Mouse (Mus musculus): ENCODE measurements around the gene Trim28. TPM values are rescaled to one million over a fixed set of nuclear protein-coding genes. Genes with fewer than 3 reads are reported as not detected.

Gene Trim28
- total RNA-seq, 4 experiments from 2014 or later: 223 to 300 (median 260) TPM

Other genes starting within 250 kb of the Trim28 start
- 1 to 10 TPM; 6.0 to 7.8 (median 7.3) TPM for gene Zscan18, start 195.5 kb upstream of the Trim28 start, total RNA-seq (2022)
- 10 to 100 TPM; 10.8 to 15.6 (median 13.4) TPM for gene Zfp329, start 180.3 kb upstream of the Trim28 start, total RNA-seq (2022)
- 10 to 100 TPM; 23.0 to 30.1 (median 25.8) TPM for gene Zfp110, start 164.4 kb upstream of the Trim28 start, total RNA-seq (2022)
- gene Zfp128, start 117.9 kb upstream of the Trim28 start, total RNA-seq (2022): 1 to 10 TPM; 3.5 to 6.3 (median 4.1) TPM
- 10 to 100 TPM; 12.0 to 19.1 (median 16.4) TPM for gene Zscan22, start 101.3 kb upstream of the Trim28 start, total RNA-seq (2022)
- 100 to 1,000 TPM; 901 to 965 (median 918) TPM for gene Rps5, start 76.8 kb upstream of the Trim28 start, total RNA-seq (2022)
- under 1 TPM; 0.20 to 0.38 (median 0.34) TPM for gene Rnf225, start 71.7 kb upstream of the Trim28 start, total RNA-seq (2022)
- 10 to 100 TPM; 11.9 to 15.8 (median 13.8) TPM for gene Zfp324, start 33.3 kb upstream of the Trim28 start, total RNA-seq (2022)
- gene Zfp446, start 21.3 kb upstream of the Trim28 start, total RNA-seq (2022): 10 to 100 TPM in 2 of 4 experiments, 1 to 10 TPM in 2; 6.9 to 12.6 (median 10.1) TPM
- gene Slc27a5, start 922 bp upstream of the Trim28 start, total RNA-seq (2022): under 1 TPM in 2 of 4 experiments, not detected in 2; 0.18 to 0.32 TPM
- 10 to 100 TPM; 15.2 to 19.9 (median 17.5) TPM for gene Zbtb45, start 10.9 kb downstream of the Trim28 start, total RNA-seq (2022)
- gene Chmp2a, start 35.7 kb downstream of the Trim28 start, total RNA-seq (2022): 100 to 1,000 TPM; 235 to 249 (median 240) TPM
- gene Ube2m, start 39.2 kb downstream of the Trim28 start, total RNA-seq (2022): 100 to 1,000 TPM; 168 to 169 (median 168) TPM
- gene Mzf1, start 55.6 kb downstream of the Trim28 start, total RNA-seq (2022): 1 to 10 TPM; 3.2 to 7.5 (median 5.9) TPM
- gene Vmn1r85, start 96.1 kb downstream of the Trim28 start, total RNA-seq (2022): not detected
- gene Vmn1r86, start 120.8 kb downstream of the Trim28 start, total RNA-seq (2022): not detected
- not detected for gene Vmn1r87, start 141.0 kb downstream of the Trim28 start, total RNA-seq (2022)
- gene Vmn1r88, start 160.5 kb downstream of the Trim28 start, total RNA-seq (2022): under 1 TPM; 0.05 to 0.17 (median 0.10) TPM
- not detected for gene Vmn1r89, start 213.9 kb downstream of the Trim28 start, total RNA-seq (2022)

Measured in adrenal gland, adult 8-10 months (tissue).